Mouse (Mus musculus): ENCODE measurements around the gene Ankrd66. TPM values are rescaled to one million over a fixed set of nuclear protein-coding genes. Genes with fewer than 3 reads are reported as not detected.
"Not testable (repeated sequence)": the region's sequence is repeated elsewhere in the genome, so short reads cannot be mapped to it uniquely, and the experiment has no call there.

Gene Ankrd66
- polyA plus RNA-seq, 1 experiment = 1.2 TPM

GRCm38 (mm10) chr17:43536841-43537240, 6.6 kb downstream of the Ankrd66 start:
- not testable (repeated sequence) for DNase-seq (ENCODE audit: low read depth)

GRCm38 (mm10) chr17:43534362-43535222, 8.8 kb downstream of the Ankrd66 start:
- DNase-seq (ENCODE audit: low read depth) = no peak

GRCm38 (mm10) chr17:43531192-43531591, 12.2 kb downstream of the Ankrd66 start:
- no peak for DNase-seq (ENCODE audit: low read depth)

- DNase-seq (ENCODE audit: low read depth) = no peak
Measured at GRCm38 (mm10) chr17:43530507-43530906, 12.9 kb downstream of the Ankrd66 start.

- DNase-seq (ENCODE audit: low read depth) = no peak
Measured at GRCm38 (mm10) chr17:43520166-43520565, 23.3 kb downstream of the Ankrd66 start.

GRCm38 (mm10) chr17:43518644-43519409, 24.6 kb downstream of the Ankrd66 start:
- no peak for DNase-seq (ENCODE audit: low read depth)

GRCm38 (mm10) chr17:43510782-43511181, 32.7 kb downstream of the Ankrd66 start:
- DNase-seq (ENCODE audit: low read depth) = peak; percentile 33

GRCm38 (mm10) chr17:43504594-43504934, 38.9 kb downstream of the Ankrd66 start:
- DNase-seq (ENCODE audit: low read depth) = no peak

- no peak for DNase-seq (ENCODE audit: low read depth)
Measured at GRCm38 (mm10) chr17:43503861-43504593, 39.4 kb downstream of the Ankrd66 start.

GRCm38 (mm10) chr17:43502592-43502991, 40.8 kb downstream of the Ankrd66 start, which contains the start of gene Mep1a:
TSS of gene Mep1a (minus strand) at chr17:43502812.
- no peak for DNase-seq (ENCODE audit: low read depth)

GRCm38 (mm10) chr17:43501631-43502030, 41.8 kb downstream of the Ankrd66 start:
- no peak for DNase-seq (ENCODE audit: low read depth)

- no peak for DNase-seq (ENCODE audit: low read depth)
Measured at GRCm38 (mm10) chr17:43501223-43501622, 42.2 kb downstream of the Ankrd66 start.

- no peak for DNase-seq (ENCODE audit: low read depth)
Measured at GRCm38 (mm10) chr17:43500513-43500912, 42.9 kb downstream of the Ankrd66 start.

- DNase-seq (ENCODE audit: low read depth) = no peak
Measured at GRCm38 (mm10) chr17:43497521-43497920, 45.9 kb downstream of the Ankrd66 start.

GRCm38 (mm10) chr17:43495502-43495901, 47.9 kb downstream of the Ankrd66 start:
- DNase-seq (ENCODE audit: low read depth) = no peak

- DNase-seq (ENCODE audit: low read depth) = not testable (repeated sequence)
Measured at GRCm38 (mm10) chr17:43490371-43490770, 53.1 kb downstream of the Ankrd66 start.

- DNase-seq (ENCODE audit: low read depth) = no peak
Measured at GRCm38 (mm10) chr17:43488439-43489151, 54.8 kb downstream of the Ankrd66 start.

GRCm38 (mm10) chr17:43485982-43486381, 57.5 kb downstream of the Ankrd66 start:
- no peak for DNase-seq (ENCODE audit: low read depth)

All from gonadal fat pad, adult 2 months (tissue).